Mouse (Mus musculus): ENCODE measurements around the gene Prorsd1.

GRCm38 (mm10) chr11:29547249-29547751 is 32.5 kb upstream of the Prorsd1 start:
- no peak for TF ChIP-seq CTCF (IDR thresholded peaks at IDR 0.05; ENCODE audit: extremely low read depth, insufficient read depth, insufficient read length, insufficient replicate concordance)
- TF ChIP-seq POLR2A (IDR thresholded peaks at IDR 0.05; ENCODE audit: low read depth, low read length), result no peak

All from spleen, adult 2 months (tissue).